Mouse (Mus musculus): ENCODE measurements at regions not wholly inside any gene's neighbourhood (a gene's known extent, or its start where the extent isn't known, plus 50 kb on each side); places are given as distances from the start of the nearest gene placed in this dataset.

GRCm38 (mm10) chr12:26571602-26572001 lies 102.6 kb downstream of the Cmpk2 start:
- TF ChIP-seq GATA1 (IDR thresholded peaks at IDR 0.05; ENCODE audit: borderline replicate concordance, low read length): no peak
- TF ChIP-seq CTCF (IDR thresholded peaks at IDR 0.05; ENCODE audit: low read depth, low read length): no peak
- no peak for TF ChIP-seq TAL1 (conservative IDR thresholded peaks at IDR 0.05; ENCODE audit: low read depth, low read length)
- no peak for TF ChIP-seq GATA2 (IDR thresholded peaks at IDR 0.05; ENCODE audit: borderline replicate concordance, low read depth, low read length)
- no peak for TF ChIP-seq POLR2AphosphoS5 (IDR thresholded peaks at IDR 0.05; ENCODE audit: insufficient replicate concordance, low read depth, low read length)
